Mouse (Mus musculus) hindbrain, embryonic 14.5 days (tissue): ENCODE data around the gene St6galnac3. TPM values are rescaled to one million over a fixed set of nuclear protein-coding genes. Genes with fewer than 3 reads are reported as not detected.

ENCODE experiments used
- ATAC-seq: fragments of 200-750 bp; cut with Nextera tagmentation; 2 replicates; pipeline ENCODE4 v1.8.0; 2017; ENCODE audit warnings: moderate number of reproducible peaks, mild to moderate bottlenecking, moderate TSS enrichment, moderate library complexity; ENCODE audit not compliant: low FRiP score
- DNase-seq: peaks from one replicate; pipeline ENCODE4 v3.0.0-alpha.2; 2015; ENCODE audit warnings: low spot score
- H3K27ac ChIP-seq: fragments of 300-500 bp; sonication (generic); 2 replicates; pipeline ENCODE4 v1.5.1; 2014; ENCODE audit warnings: mild to moderate bottlenecking, moderate library complexity
- H3K27me3 ChIP-seq: fragments of 300-500 bp; sonication (generic); 2 replicates; pipeline ENCODE4 v1.6.1; 2014; ENCODE audit warnings: mild to moderate bottlenecking, low read length, mixed read lengths; ENCODE audit not compliant: control insufficient read depth, insufficient read depth
- H3K36me3 ChIP-seq: fragments of 300-500 bp; sonication (generic); replicated peaks from 2 replicates; pipeline ENCODE4 v1.6.1; 2014; ENCODE audit not compliant: control insufficient read depth, insufficient read depth
- H3K4me1 ChIP-seq: fragments of 300-500 bp; sonication (generic); replicated peaks from 2 replicates; pipeline ENCODE4 v1.6.1; 2014; ENCODE audit warnings: antibody characterized with exemption, low read length, mixed read lengths; ENCODE audit not compliant: control insufficient read depth, insufficient read depth
- H3K4me2 ChIP-seq: fragments of 300-500 bp; sonication (generic); replicated peaks from 2 replicates; pipeline ENCODE4 v1.6.1; 2014; ENCODE audit warnings: mild to moderate bottlenecking, moderate library complexity
- H3K4me3 ChIP-seq: fragments of 300-500 bp; sonication (generic); replicated peaks from 2 replicates; pipeline ENCODE4 v1.5.1; 2014; ENCODE audit warnings: mild to moderate bottlenecking, low read length
- H3K9ac ChIP-seq: fragments of 300-500 bp; sonication (generic); 2 replicates; pipeline ENCODE4 v1.6.1; 2014
- H3K9me3 ChIP-seq: fragments of 300-500 bp; sonication (generic); 2 replicates; pipeline ENCODE4 v1.6.1; 2016; ENCODE audit warnings: low read length; ENCODE audit not compliant: control insufficient read depth
- WGBS: fragments of 180-500 bp; shearing (Covaris S2); extraction: QIAGEN DNeasy Blood & Tissue Kit; methylation state at CpG from one replicate; pipeline ENCODE4 v1.1.7; 2014; 5-methylcytosine and 5-hydroxymethylcytosine counted together
- polyA plus RNA-seq: library from polyadenylated mRNA; unstranded; fragments of >200 nt; fragmentation: Nextera tagmentation; extraction: Ambion mirVana; gene quantifications from 2 replicates; pipeline ENCODE4 v1.2.1, GENCODE M21; 2014

The St6galnac3 gene
- polyA plus RNA-seq, 1 experiment from 2014 or later = 28.3 TPM

DNA sequence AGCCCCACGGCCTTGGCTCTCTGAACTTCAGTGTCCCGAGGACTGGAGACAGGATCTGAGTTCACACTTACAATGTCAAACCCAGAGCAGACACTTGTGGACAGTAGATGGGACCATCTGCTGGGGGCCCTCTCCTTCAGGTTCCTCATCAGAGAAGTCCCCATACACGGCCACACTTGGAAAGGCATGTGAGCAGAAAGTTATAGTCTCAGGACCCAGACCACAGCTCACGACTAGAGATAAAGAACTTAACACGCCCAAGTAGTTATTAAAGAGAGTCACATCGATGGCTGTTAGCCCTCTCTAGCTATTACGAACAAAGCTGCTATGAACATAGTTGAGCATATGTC is 88.2 kb downstream of the St6galnac3 start:
- Histone ChIP-seq H3K4me2 (no peak overlapping the region), H3K4me1 (peaks cover 8% of the 10 kb centered on the region; the same call in 1 of the 2 replicates), H3K9me3 (no peaks in the 10 kb centered on the region), H3K36me3 (no peaks in the 10 kb centered on the region), H3K9ac (no peak overlapping the region), H3K27ac (no peak overlapping the region), H3K27me3 (no peaks in the 10 kb centered on the region), H3K4me3 (no peak overlapping the region)
- DNase-seq (no peak), ATAC-seq (no peak)
- WGBS = 84% methylated on average over 7 of the region's 7 CpGs

DNA sequence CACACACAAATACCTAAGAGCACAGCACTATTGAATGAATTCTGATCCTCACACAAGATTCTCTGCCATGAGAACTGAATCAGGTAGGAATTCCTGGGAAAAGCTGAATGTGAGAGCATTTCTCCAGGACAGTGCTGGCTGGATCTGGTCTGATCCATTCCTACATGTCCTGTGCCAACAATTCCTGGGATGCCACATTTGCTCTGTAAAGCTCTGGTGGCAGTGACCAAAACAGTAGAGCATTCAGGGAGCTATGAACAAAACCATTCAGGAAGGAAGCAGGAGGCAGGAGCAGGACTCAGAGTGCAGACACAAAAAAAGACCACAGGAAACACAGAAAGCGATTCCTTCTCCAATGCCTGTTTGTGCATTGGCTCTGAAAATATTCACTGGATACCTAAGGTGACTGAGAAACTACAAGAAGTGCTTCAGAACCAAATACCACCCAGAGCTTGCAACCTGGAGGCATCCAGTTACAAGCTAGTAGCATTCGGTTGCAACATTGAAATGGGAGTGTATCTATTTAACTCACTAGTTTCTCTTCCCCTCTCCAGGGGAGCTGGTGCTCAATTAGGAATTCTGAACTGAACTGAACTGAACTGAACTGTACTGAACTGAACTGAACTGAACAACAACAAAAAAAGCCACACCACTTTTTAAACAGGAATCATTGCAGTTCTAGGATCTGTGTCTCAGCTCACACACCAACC is 88.7 kb downstream of the St6galnac3 start:
- ATAC-seq = no peak
- Histone ChIP-seq H3K27me3 (no peaks in the 10 kb centered on the region), H3K9me3 (no peaks in the 10 kb centered on the region), H3K9ac (no peak overlapping the region), H3K4me3 (no peak overlapping the region), H3K27ac (no peak overlapping the region), H3K4me1 (peaks cover 6% of the 10 kb centered on the region; the same call in 1 of the 2 replicates), H3K36me3 (no peaks in the 10 kb centered on the region), H3K4me2 (no peak overlapping the region)
- 58% methylated on average over 2 of the region's 2 CpGs for whole genome bisulfite sequencing
- DNase-seq = no peak

DNA sequence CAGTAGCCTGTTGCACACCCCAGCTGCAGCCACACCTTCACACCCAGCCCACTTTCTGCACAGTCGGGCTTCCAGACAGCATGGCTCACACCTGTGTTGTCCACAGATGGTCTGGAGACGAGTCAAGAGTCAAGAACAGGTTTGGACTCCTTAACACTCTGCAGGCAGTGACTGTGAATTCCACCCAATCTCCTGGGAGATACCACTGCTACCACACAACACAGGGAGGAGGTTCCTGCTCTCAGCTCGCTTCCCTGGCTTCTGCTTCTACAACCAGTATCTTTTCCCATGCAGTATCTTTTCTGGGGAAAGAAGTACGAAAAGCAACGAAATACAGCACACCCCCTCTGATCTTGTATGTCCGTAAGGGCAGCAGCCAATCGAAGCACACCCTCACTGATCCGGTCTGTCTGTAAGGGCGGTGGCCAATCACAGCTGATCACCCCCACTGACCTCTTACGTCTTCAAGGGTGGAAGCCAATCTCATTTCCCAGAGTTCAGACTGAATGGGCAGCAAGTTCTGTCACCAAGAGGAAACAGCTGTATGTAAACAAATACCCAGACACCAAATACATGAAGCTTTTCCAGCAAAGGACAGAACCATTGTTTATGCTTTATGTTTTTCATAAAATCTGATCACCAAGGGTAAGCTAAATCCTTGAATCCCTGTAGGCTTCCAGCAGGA is 92.8 kb downstream of the St6galnac3 start:
- peaks cover 6% of the 10 kb centered on the region; the same call in 1 of the 2 replicates for H3K4me1 ChIP-seq
- no peak overlapping the region for H3K9ac ChIP-seq
- H3K36me3 ChIP-seq = no peaks in the 10 kb centered on the region
- 82% methylated on average over 10 of the region's 10 CpGs for WGBS
- no peaks in the 10 kb centered on the region for H3K27me3 ChIP-seq
- H3K4me2 ChIP-seq = no peak overlapping the region
- no peak overlapping the region for H3K27ac ChIP-seq
- no peaks in the 10 kb centered on the region for H3K9me3 ChIP-seq
- ATAC-seq = no peak
- no peak overlapping the region for H3K4me3 ChIP-seq
- DNase-seq = no peak

DNA sequence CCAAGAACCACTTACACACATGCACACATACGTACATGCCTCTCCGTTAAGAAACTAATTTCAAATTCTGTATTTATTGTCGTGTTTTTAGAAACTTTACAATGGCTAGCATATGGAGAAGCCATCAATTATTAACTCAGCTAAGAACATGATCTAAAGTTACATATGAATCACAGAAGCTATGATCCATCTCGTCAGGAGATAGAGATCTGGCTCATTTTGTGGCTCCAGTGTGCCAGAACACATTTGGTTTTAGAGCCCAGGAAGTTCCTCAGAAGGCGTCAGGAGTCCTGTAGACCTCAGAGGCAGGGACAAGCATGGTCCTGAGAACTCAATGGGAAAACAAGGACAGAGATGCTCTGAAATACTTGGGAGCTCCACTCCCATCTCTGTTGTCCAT is 98.7 kb downstream of the St6galnac3 start:
- no peaks in the 10 kb centered on the region for H3K9me3 ChIP-seq
- no peak overlapping the region for H3K4me3 ChIP-seq
- H3K4me1 ChIP-seq = no peaks in the 10 kb centered on the region
- no peak overlapping the region for H3K9ac ChIP-seq
- WGBS = 91% methylated on average over 5 of the region's 5 CpGs
- H3K4me2 ChIP-seq = no peak overlapping the region
- ATAC-seq (no peak), DNase-seq (no peak)
- no peak overlapping the region for H3K27ac ChIP-seq
- H3K27me3 ChIP-seq = no peaks in the 10 kb centered on the region
- no peaks in the 10 kb centered on the region for H3K36me3 ChIP-seq

- no peaks in the 10 kb centered on the region for H3K36me3 ChIP-seq
- no peak for DNase-seq
- 96% methylated on average over 7 of the region's 7 CpGs for WGBS
- H3K4me2 ChIP-seq = no peak overlapping the region
- H3K27me3 ChIP-seq = no peaks in the 10 kb centered on the region
- ATAC-seq = no peak
- no peaks in the 10 kb centered on the region for H3K9me3 ChIP-seq
- no peaks in the 10 kb centered on the region for H3K4me1 ChIP-seq
- no peak overlapping the region for H3K4me3 ChIP-seq
- no peak overlapping the region for H3K9ac ChIP-seq
- H3K27ac ChIP-seq = no peak overlapping the region
These were observed 106.0 kb downstream of the St6galnac3 start for GRCm38 (mm10) chr3:153618976-153619375.

- Histone ChIP-seq H3K9me3 (no peaks in the 10 kb centered on the region), H3K27me3 (no peaks in the 10 kb centered on the region), H3K4me1 (no peaks in the 10 kb centered on the region), H3K4me2 (no peak overlapping the region), H3K27ac (no peak overlapping the region), H3K4me3 (no peak overlapping the region), H3K36me3 (no peaks in the 10 kb centered on the region), H3K9ac (no peak overlapping the region)
- 54% methylated on average over 8 of the region's 8 CpGs for WGBS
- ATAC-seq (no peak), DNase-seq (no peak)
These were observed 108.1 kb downstream of the St6galnac3 start for GRCm38 (mm10) chr3:153616849-153617248.

DNA sequence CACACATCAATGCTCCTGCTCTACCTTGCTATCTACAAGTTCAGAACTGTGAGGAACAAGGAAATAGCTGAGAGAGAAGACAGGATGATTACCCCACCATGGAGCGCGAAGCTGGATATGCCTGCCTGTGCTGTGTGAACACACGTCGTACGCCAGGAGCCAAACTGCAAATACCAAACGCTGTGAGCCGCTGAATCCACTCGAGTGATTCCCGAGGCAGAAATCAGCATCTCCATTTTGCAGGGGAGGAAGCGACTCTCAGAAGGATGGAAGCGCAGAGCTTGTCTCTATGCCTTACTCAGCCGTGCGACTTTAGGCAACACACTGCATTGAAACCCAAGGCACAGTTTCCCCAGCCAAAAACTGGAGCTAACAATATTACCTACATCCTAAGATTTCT is 114.7 kb downstream of the St6galnac3 start:
- 76% methylated on average over 13 of the region's 13 CpGs for WGBS
- H3K9me3 ChIP-seq = no peaks in the 10 kb centered on the region
- H3K4me3 ChIP-seq = no peak overlapping the region
- ATAC-seq (no peak), DNase-seq (no peak)
- H3K27me3 ChIP-seq = no peaks in the 10 kb centered on the region
- H3K4me2 ChIP-seq = no peak overlapping the region
- H3K36me3 ChIP-seq = no peaks in the 10 kb centered on the region
- peaks cover 15% of the 10 kb centered on the region; the same call in 1 of the 2 replicates for H3K4me1 ChIP-seq
- H3K27ac ChIP-seq = no peak overlapping the region
- H3K9ac ChIP-seq = no peak overlapping the region

GRCm38 (mm10) chr3:153606331-153606730 is 118.6 kb downstream of the St6galnac3 start:
- Histone ChIP-seq H3K9me3 (no peaks in the 10 kb centered on the region), H3K27me3 (no peaks in the 10 kb centered on the region), H3K4me3 (no peak overlapping the region), H3K27ac (peak overlapping the region; percentile 67), H3K4me2 (no peak overlapping the region), H3K4me1 (peaks cover 19% of the 10 kb centered on the region; the same call in 1 of the 2 replicates), H3K9ac (no peak overlapping the region), H3K36me3 (no peaks in the 10 kb centered on the region)
- ATAC-seq (no peak), DNase-seq (no peak)
- 56% methylated on average over 3 of the region's 3 CpGs for WGBS

DNA sequence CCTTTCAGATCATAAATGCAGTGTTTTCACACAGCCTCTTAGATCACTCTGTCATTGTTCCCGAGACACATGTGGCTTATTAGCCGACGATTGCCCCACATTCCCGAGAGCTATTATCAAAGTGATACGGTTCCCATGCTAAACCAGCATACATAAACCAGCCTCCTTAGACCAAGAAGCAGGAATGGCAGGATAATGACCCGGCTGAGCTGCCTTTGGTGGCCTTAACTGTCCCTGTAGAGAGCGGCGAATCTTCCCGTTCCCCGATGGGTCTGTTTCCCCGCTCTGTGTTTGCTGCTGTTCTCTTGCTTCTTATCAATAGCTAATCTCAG is 119.2 kb downstream of the St6galnac3 start:
- Histone ChIP-seq H3K9ac (0 out of 2 replicates have a peak overlapping the region, but pooled peaks have one; percentile 2), H3K4me1 (peaks cover 18% of the 10 kb centered on the region; the same call in 1 of the 2 replicates), H3K4me2 (peak overlapping the region; percentile 39), H3K4me3 (no peak overlapping the region), H3K27me3 (no peaks in the 10 kb centered on the region), H3K27ac (peak overlapping the region; percentile 67), H3K9me3 (no peaks in the 10 kb centered on the region), H3K36me3 (no peaks in the 10 kb centered on the region)
- peak; percentile 42; the same call in 1 of the 2 replicates for ATAC-seq
- DNase-seq = peak; percentile 44
- 25% methylated on average over 11 of the region's 11 CpGs for WGBS
